Mouse (Mus musculus): ENCODE results near the gene Sfxn5.

DNA sequence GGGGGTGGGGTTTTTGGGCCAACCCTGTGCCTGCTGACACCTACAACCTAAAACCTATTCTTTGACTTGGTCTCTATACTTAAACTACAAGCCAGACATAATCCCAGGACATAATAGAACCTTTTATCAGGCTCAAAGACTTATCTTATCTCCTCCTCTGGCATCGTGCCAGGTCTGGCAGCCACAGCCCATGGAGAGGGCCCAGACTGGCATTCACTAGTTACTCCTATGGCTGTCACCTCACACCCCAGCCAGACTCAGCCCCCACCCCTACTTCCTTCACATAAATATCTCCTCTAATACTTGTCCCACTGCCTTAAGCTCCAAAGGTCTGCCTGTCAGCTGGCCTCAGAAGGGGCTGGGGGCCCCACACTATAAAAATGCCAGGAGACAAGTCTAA lies 33.2 kb upstream of the Sfxn5 start:
- no peak for TF ChIP-seq GATA1 (IDR thresholded peaks at IDR 0.05; ENCODE audit: borderline replicate concordance, low read length)
- TF ChIP-seq FLI1 (IDR thresholded peaks at IDR 0.05; ENCODE audit: low read length), result no peak
